Mouse (Mus musculus) limb, embryonic 12.5 days (tissue): Measurements from ENCODE around the gene Cadm4. TPM values are rescaled to one million over a fixed set of nuclear protein-coding genes. Genes with fewer than 3 reads are reported as not detected.

ENCODE experiments used
- ATAC-seq: fragments of 200-750 bp; cut with Nextera tagmentation; 2 replicates; pipeline ENCODE4 v1.8.0; 2017; ENCODE audit warnings: low read depth, moderate TSS enrichment; ENCODE audit not compliant: insufficient number of reproducible peaks, insufficient read depth, low FRiP score, low TSS enrichment
- H3K27ac ChIP-seq: fragments of 300-500 bp; sonication (generic); 2 replicates; pipeline ENCODE4 v1.5.1; 2016; ENCODE audit warnings: mild to moderate bottlenecking, moderate library complexity
- H3K27me3 ChIP-seq: fragments of 300-500 bp; sonication (generic); 2 replicates; pipeline ENCODE4 v1.6.1; 2016; ENCODE audit warnings: mild to moderate bottlenecking, moderate library complexity
- H3K36me3 ChIP-seq: fragments of 300-500 bp; sonication (generic); 2 replicates; pipeline ENCODE4 v1.6.1; 2016; ENCODE audit warnings: mild to moderate bottlenecking, moderate library complexity
- H3K4me1 ChIP-seq: fragments of 300-500 bp; sonication (generic); replicated peaks from 2 replicates; pipeline ENCODE4 v1.6.1; 2016
- H3K4me2 ChIP-seq: fragments of 300-500 bp; sonication (generic); 2 replicates; pipeline ENCODE4 v1.6.1; 2016; ENCODE audit warnings: mild to moderate bottlenecking, moderate library complexity
- H3K4me3 ChIP-seq: fragments of 300-500 bp; sonication (generic); replicated peaks from 2 replicates; pipeline ENCODE4 v1.5.1; 2016; ENCODE audit warnings: mild to moderate bottlenecking
- H3K9ac ChIP-seq: fragments of 300-500 bp; sonication (generic); replicated peaks from 2 replicates; pipeline ENCODE4 v1.6.1; 2016; ENCODE audit warnings: mild to moderate bottlenecking, moderate library complexity
- H3K9me3 ChIP-seq: fragments of 300-500 bp; sonication (generic); 2 replicates; pipeline ENCODE4 v1.6.1; 2016; ENCODE audit warnings: mild to moderate bottlenecking, moderate library complexity
- WGBS: fragments of 180-500 bp; shearing (Covaris S2); methylation state at CpG from one replicate; pipeline ENCODE4 v1.1.7; 2016; 5-methylcytosine and 5-hydroxymethylcytosine counted together
- polyA plus RNA-seq: library from polyadenylated mRNA; unstranded; fragments of >200 nt; fragmentation: Nextera tagmentation; extraction: Ambion mirVana; gene quantifications from 2 replicates; pipeline ENCODE4 v1.2.1, GENCODE M21; 2016

Gene Cadm4
- polyA plus RNA-seq, 1 experiment from 2014 or later = 7.0 TPM

GRCm38 (mm10) chr7:24531211-24531971 is 49.6 kb downstream of the Cadm4 start:
- no peaks in the 10 kb centered on the region for H3K9me3 ChIP-seq
- 1% methylated on average over 43 of the region's 43 CpGs for WGBS
- ATAC-seq = peak; percentile 40
- H3K27ac ChIP-seq = peak overlapping the region; percentile 70
- H3K4me3 ChIP-seq = peak overlapping the region; percentile 66
- H3K4me2 ChIP-seq = peak overlapping the region; percentile 95
- H3K27me3 ChIP-seq = peaks cover 26% of the 10 kb centered on the region
- H3K9ac ChIP-seq = peak overlapping the region; percentile 81
- peaks cover 33% of the 10 kb centered on the region for H3K4me1 ChIP-seq
- peaks cover 33% of the 10 kb centered on the region for H3K36me3 ChIP-seq

GRCm38 (mm10) chr7:24533031-24533571 is 51.3 kb downstream of the Cadm4 start:
- Histone ChIP-seq H3K4me2 (no peak overlapping the region), H3K4me1 (peaks cover 30% of the 10 kb centered on the region), H3K36me3 (peaks cover 35% of the 10 kb centered on the region), H3K4me3 (no peak overlapping the region), H3K27me3 (peaks cover 26% of the 10 kb centered on the region), H3K9me3 (no peaks in the 10 kb centered on the region), H3K27ac (no peak overlapping the region), H3K9ac (no peak overlapping the region)
- ATAC-seq = no peak
- 63% methylated on average over 28 of the region's 28 CpGs for WGBS

GRCm38 (mm10) chr7:24533806-24534205 is 52.0 kb downstream of the Cadm4 start:
- 16% methylated on average over 42 of the region's 42 CpGs for WGBS
- ATAC-seq = no peak
- H3K4me1 ChIP-seq = peaks cover 30% of the 10 kb centered on the region
- no peaks in the 10 kb centered on the region for H3K9me3 ChIP-seq
- peaks cover 35% of the 10 kb centered on the region for H3K36me3 ChIP-seq
- peak overlapping the region; percentile 25 for H3K4me3 ChIP-seq
- H3K27ac ChIP-seq = no peak overlapping the region
- H3K4me2 ChIP-seq = peak overlapping the region; percentile 40
- peaks cover 26% of the 10 kb centered on the region for H3K27me3 ChIP-seq
- peak overlapping the region; percentile 48 for H3K9ac ChIP-seq

GRCm38 (mm10) chr7:24534301-24534700 is 52.5 kb downstream of the Cadm4 start:
- 24% methylated on average over 19 of the region's 19 CpGs for WGBS
- Histone ChIP-seq H3K9me3 (no peaks in the 10 kb centered on the region), H3K9ac (peak overlapping the region; percentile 48), H3K27me3 (peaks cover 26% of the 10 kb centered on the region), H3K4me1 (peaks cover 28% of the 10 kb centered on the region), H3K4me2 (peak overlapping the region; percentile 40), H3K4me3 (0 out of 2 replicates have a peak overlapping the region, but pooled peaks have one; percentile 25), H3K27ac (no peak overlapping the region), H3K36me3 (peaks cover 35% of the 10 kb centered on the region)
- ATAC-seq = no peak

- Histone ChIP-seq H3K27ac (no peak overlapping the region), H3K36me3 (peaks cover 35% of the 10 kb centered on the region), H3K4me1 (peaks cover 24% of the 10 kb centered on the region), H3K4me2 (no peak overlapping the region), H3K4me3 (no peak overlapping the region), H3K9ac (no peak overlapping the region), H3K27me3 (peaks cover 24% of the 10 kb centered on the region), H3K9me3 (no peaks in the 10 kb centered on the region)
- ATAC-seq = no peak
- WGBS = 81% methylated on average over 4 of the region's 4 CpGs
These were observed 55.3 kb downstream of the Cadm4 start for GRCm38 (mm10) chr7:24537081-24537480.

- Histone ChIP-seq H3K27ac (no peak overlapping the region), H3K4me2 (no peak overlapping the region), H3K36me3 (peaks cover 35% of the 10 kb centered on the region), H3K4me3 (no peak overlapping the region), H3K9me3 (no peaks in the 10 kb centered on the region), H3K27me3 (peaks cover 19% of the 10 kb centered on the region), H3K9ac (no peak overlapping the region), H3K4me1 (peaks cover 19% of the 10 kb centered on the region)
- no peak for ATAC-seq
- 83% methylated on average over 5 of the region's 5 CpGs for WGBS
These were observed 55.8 kb downstream of the Cadm4 start for GRCm38 (mm10) chr7:24537591-24537990.

GRCm38 (mm10) chr7:24538154-24538553 is 56.3 kb downstream of the Cadm4 start:
- H3K9ac ChIP-seq = no peak overlapping the region
- H3K36me3 ChIP-seq = peaks cover 33% of the 10 kb centered on the region
- peaks cover 18% of the 10 kb centered on the region for H3K4me1 ChIP-seq
- H3K27me3 ChIP-seq = peaks cover 15% of the 10 kb centered on the region
- H3K27ac ChIP-seq = no peak overlapping the region
- no peaks in the 10 kb centered on the region for H3K9me3 ChIP-seq
- 44% methylated on average over 5 of the region's 5 CpGs for WGBS
- H3K4me3 ChIP-seq = no peak overlapping the region
- H3K4me2 ChIP-seq = no peak overlapping the region
- ATAC-seq = no peak

- ATAC-seq = no peak
- Histone ChIP-seq H3K9me3 (no peaks in the 10 kb centered on the region), H3K36me3 (peaks cover 28% of the 10 kb centered on the region), H3K9ac (no peak overlapping the region), H3K27me3 (peaks cover 10% of the 10 kb centered on the region), H3K4me3 (no peak overlapping the region), H3K4me1 (peaks cover 12% of the 10 kb centered on the region), H3K4me2 (no peak overlapping the region), H3K27ac (no peak overlapping the region)
- 74% methylated on average over 5 of the region's 5 CpGs for WGBS
These were observed 56.9 kb downstream of the Cadm4 start for GRCm38 (mm10) chr7:24538701-24539100.

GRCm38 (mm10) chr7:24539686-24540085 is 57.9 kb downstream of the Cadm4 start:
- Histone ChIP-seq H3K9me3 (0 out of 2 replicates have a peak, but pooled peaks cover 5% of the 10 kb centered on the region), H3K27me3 (peaks cover 2% of the 10 kb centered on the region; the same call in 1 of the 2 replicates), H3K4me1 (0 out of 2 replicates have a peak, but pooled peaks cover 6% of the 10 kb centered on the region), H3K36me3 (peaks cover 19% of the 10 kb centered on the region), H3K4me3 (no peak overlapping the region), H3K27ac (no peak overlapping the region), H3K4me2 (no peak overlapping the region), H3K9ac (no peak overlapping the region)
- ATAC-seq = no peak
- WGBS = 92% methylated on average over 4 of the region's 4 CpGs

GRCm38 (mm10) chr7:24544506-24544905 is 62.7 kb downstream of the Cadm4 start:
- Histone ChIP-seq H3K4me2 (no peak overlapping the region), H3K4me1 (peaks cover 23% of the 10 kb centered on the region), H3K27me3 (no peaks in the 10 kb centered on the region), H3K9me3 (0 out of 2 replicates have a peak, but pooled peaks cover 7% of the 10 kb centered on the region), H3K36me3 (peaks cover 15% of the 10 kb centered on the region), H3K9ac (no peak overlapping the region), H3K4me3 (no peak overlapping the region), H3K27ac (no peak overlapping the region)
- WGBS = 84% methylated on average over 2 of the region's 2 CpGs
- no peak for ATAC-seq

- peak within 1 kb of the TSS; percentile 83 for H3K9ac ChIP-seq
- H3K9me3 ChIP-seq = 0 out of 2 replicates have a peak, but pooled peaks cover 7% of the 10 kb centered on the region
- peaks cover 23% of the 10 kb centered on the region for H3K4me1 ChIP-seq
- peak within 1 kb of the TSS; percentile 76 for H3K4me3 ChIP-seq
- peak within 1 kb of the TSS; percentile 80 for H3K27ac ChIP-seq
- peak within 1 kb of the TSS; percentile 78 for H3K4me2 ChIP-seq
- H3K36me3 ChIP-seq = peaks cover 31% of the 10 kb centered on the region
- 26% methylated on average over 13 of the region's 13 CpGs for WGBS
- no peak; the same call in 1 of the 2 replicates for ATAC-seq
- H3K27me3 ChIP-seq = no peaks in the 10 kb centered on the region
These were observed 64.3 kb downstream of the Cadm4 start, which contains the start of the genes Pinlyp and Xrcc1 for GRCm38 (mm10) chr7:24546068-24546614. Gene Pinlyp (minus strand): TSS chr7:24546118. Gene Xrcc1 (plus strand): TSS chr7:24546289.
